Mouse (Mus musculus) forebrain, embryonic 11.5 days (tissue): ENCODE measurements around the gene Xpo5. TPM values are rescaled to one million over a fixed set of nuclear protein-coding genes. Genes with fewer than 3 reads are reported as not detected.

Source experiments
- ATAC-seq: fragments of 200-750 bp; cut with Nextera tagmentation; replicated peaks from 2 replicates; pipeline ENCODE4 v1.8.0; 2017; ENCODE audit warnings: moderate TSS enrichment; ENCODE audit not compliant: low FRiP score
- DNase-seq: peaks from one replicate; pipeline ENCODE4 v3.0.0-alpha.2; 2017; ENCODE audit warnings: low spot score
- H3K27ac ChIP-seq: fragments of 300-500 bp; sonication (generic); 2 replicates; pipeline ENCODE4 v1.5.1; 2014; ENCODE audit warnings: low read depth, low read length
- H3K27me3 ChIP-seq: fragments of 300-500 bp; sonication (generic); 2 replicates; pipeline ENCODE4 v1.6.1; 2014; ENCODE audit warnings: mild to moderate bottlenecking, low read length, mixed read lengths; ENCODE audit not compliant: control insufficient read depth, insufficient read depth
- H3K36me3 ChIP-seq: fragments of 300-500 bp; sonication (generic); 2 replicates; pipeline ENCODE4 v1.6.1; 2014; ENCODE audit warnings: mild to moderate bottlenecking, low read length, moderate library complexity, mixed read lengths; ENCODE audit not compliant: control insufficient read depth, insufficient read depth
- H3K4me1 ChIP-seq: fragments of 300-500 bp; sonication (generic); replicated peaks from 2 replicates; pipeline ENCODE4 v1.6.1; 2014; ENCODE audit warnings: low read length, mixed read lengths; ENCODE audit not compliant: control insufficient read depth, insufficient read depth
- H3K4me2 ChIP-seq: fragments of 300-500 bp; sonication (generic); 2 replicates; pipeline ENCODE4 v1.6.1; 2014; ENCODE audit warnings: low read depth, mild to moderate bottlenecking, low read length, moderate library complexity, mixed read lengths; ENCODE audit not compliant: severe bottlenecking
- H3K4me3 ChIP-seq: fragments of 300-500 bp; sonication (generic); 2 replicates; pipeline ENCODE4 v1.5.1; 2014; ENCODE audit warnings: low read depth, low read length
- H3K9ac ChIP-seq: fragments of 300-500 bp; sonication (generic); 2 replicates; pipeline ENCODE4 v1.6.1; 2014; ENCODE audit warnings: low read length
- H3K9me3 ChIP-seq: fragments of 300-500 bp; sonication (generic); 2 replicates; pipeline ENCODE4 v1.6.1; 2016; ENCODE audit warnings: low read length, mixed read lengths; ENCODE audit not compliant: control insufficient read depth
- WGBS: fragments of 180-500 bp; shearing (Covaris S2); extraction: QIAGEN DNeasy Blood & Tissue Kit; methylation state at CpG from one replicate; pipeline ENCODE4 v1.1.7; 2014; 5-methylcytosine and 5-hydroxymethylcytosine counted together
- polyA plus RNA-seq: library from polyadenylated mRNA; unstranded; fragments of >200 nt; fragmentation: Nextera tagmentation; extraction: Ambion mirVana; gene quantifications from 2 replicates; pipeline ENCODE4 v1.2.1, GENCODE M21; 2014

Gene Xpo5
- 76.7 and 79.7 TPM in 2 replicates for polyA plus RNA-seq

DNA sequence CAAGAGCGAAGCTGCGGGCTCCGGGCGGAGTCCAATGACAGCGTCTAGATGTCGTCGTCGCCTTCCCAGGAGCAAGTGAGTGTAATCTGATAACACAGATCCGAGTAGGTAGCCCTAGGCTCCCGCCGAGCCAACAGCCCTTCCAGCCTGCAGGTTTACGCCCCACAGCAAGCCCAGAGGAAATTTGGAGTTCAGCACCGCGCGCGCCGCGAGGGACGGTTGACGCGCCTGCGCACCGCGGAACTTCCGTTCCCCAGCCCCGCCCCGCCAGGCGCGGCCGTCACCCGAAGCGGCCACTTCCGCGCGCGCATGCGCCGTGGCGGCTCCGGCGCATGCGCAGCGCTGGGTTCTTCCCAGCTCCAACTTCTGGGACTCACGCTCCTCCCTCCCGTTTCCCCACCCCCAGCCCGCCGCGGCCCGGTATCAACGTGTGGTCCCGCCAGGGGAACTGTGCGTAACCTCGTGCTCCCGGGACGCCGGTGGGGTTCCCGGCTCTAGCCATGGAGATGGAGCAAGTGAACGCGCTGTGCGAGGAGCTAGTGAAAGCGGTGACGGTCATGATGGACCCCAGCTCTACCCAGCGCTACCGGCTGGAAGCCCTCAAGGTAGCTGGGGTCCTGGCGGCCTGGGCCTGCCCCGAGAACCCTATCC lies at the start of gene Xpo5, which contains the start of gene Polh:
TSS of gene Xpo5 (plus strand) at position 362 of the 651 bp plus-strand sequence.
TSS of gene Polh (minus strand) at position 225 of the 651 bp plus-strand sequence.
- no peaks in the 10 kb centered on the region for H3K9me3 ChIP-seq
- peak within 1 kb of the TSS; percentile 96 for H3K4me3 ChIP-seq
- peak within 1 kb of the TSS; percentile 79 for H3K27ac ChIP-seq
- H3K27me3 ChIP-seq, result no peaks in the 10 kb centered on the region
- DNase-seq, result peak; percentile 96
- under 1% methylated on average over 66 of the region's 66 CpGs for WGBS
- peaks cover 3% of the 10 kb centered on the region for H3K36me3 ChIP-seq
- peak within 1 kb of the TSS; percentile 94 for H3K9ac ChIP-seq
- ATAC-seq, result peak; percentile 95
- peak within 1 kb of the TSS; percentile 89 for H3K4me2 ChIP-seq
- H3K4me1 ChIP-seq, result peaks cover 4% of the 10 kb centered on the region

- H3K9ac ChIP-seq, result peak within 1 kb of the TSS; percentile 81
- WGBS, result 8% methylated on average over 33 of the region's 33 CpGs
- peak within 1 kb of the TSS; percentile 87 for H3K4me2 ChIP-seq
- ATAC-seq (peak; percentile 92), DNase-seq (peak; percentile 92)
- no peak within 1 kb of the TSS; the same call in 1 of the 2 replicates for H3K27ac ChIP-seq
- no peaks in the 10 kb centered on the region for H3K36me3 ChIP-seq
- peak within 1 kb of the TSS; percentile 60 for H3K4me3 ChIP-seq
- no peaks in the 10 kb centered on the region; the same call in 1 of the 2 replicates for H3K4me1 ChIP-seq
- no peaks in the 10 kb centered on the region for H3K9me3 ChIP-seq
- no peaks in the 10 kb centered on the region for H3K27me3 ChIP-seq
These were observed 49.5 kb upstream of the Xpo5 start, which contains the start of gene Mad2l1bp for GRCm38 (mm10) chr17:46152847-46153782. Gene Mad2l1bp, minus strand, starts transcription at chr17:46153553.

DNA sequence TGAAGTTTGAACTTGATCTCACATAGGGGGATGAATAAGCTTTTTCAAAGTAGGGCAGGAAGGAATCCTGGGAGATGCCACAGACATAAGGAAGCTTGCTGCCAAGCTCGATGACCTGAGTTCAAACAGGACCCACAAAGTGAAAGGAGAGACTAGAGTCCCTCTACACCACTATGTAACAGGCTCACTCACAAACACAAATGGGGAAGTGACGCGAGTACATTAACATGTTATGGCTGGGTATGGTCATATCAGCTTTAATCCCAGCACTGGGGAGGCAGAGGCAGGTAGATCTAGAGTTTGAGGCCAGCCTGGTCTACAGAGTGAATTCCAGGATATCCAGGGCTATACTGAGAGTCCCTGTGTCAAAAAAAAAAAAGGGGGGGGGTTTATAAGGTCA lies 48.2 kb upstream of the Xpo5 start:
- DNase-seq (no peak), ATAC-seq (no peak)
- 99% methylated on average over 3 of the region's 3 CpGs for WGBS

DNA sequence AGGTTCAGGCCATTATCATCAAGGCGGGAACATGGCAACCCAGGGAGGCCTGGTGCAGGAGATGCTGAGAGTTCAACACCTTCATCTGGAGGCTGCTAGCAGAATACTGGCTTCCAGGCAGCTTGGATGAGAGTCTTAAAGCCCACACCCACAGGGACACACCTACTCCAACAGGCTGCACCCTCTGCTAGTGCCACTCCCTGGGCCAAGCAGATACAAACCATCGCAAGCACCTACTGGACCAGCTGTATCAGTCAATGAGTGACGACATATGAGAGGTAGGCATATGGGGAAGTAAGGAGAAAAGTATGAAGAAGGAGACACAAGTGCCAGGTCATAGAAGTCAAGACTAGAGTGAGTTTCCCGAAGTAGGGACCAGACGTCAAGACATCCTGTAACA lies 45.9 kb upstream of the Xpo5 start:
- Histone ChIP-seq H3K27me3 (no peaks in the 10 kb centered on the region), H3K9me3 (no peaks in the 10 kb centered on the region), H3K4me1 (no peaks in the 10 kb centered on the region; the same call in 1 of the 2 replicates), H3K27ac (no peak overlapping the region), H3K4me3 (no peak overlapping the region), H3K9ac (no peak overlapping the region), H3K36me3 (no peaks in the 10 kb centered on the region), H3K4me2 (no peak overlapping the region)
- WGBS, result 87% methylated on average over 5 of the region's 5 CpGs
- ATAC-seq (no peak), DNase-seq (no peak)

More for the DNA sequence above, 48.2 kb upstream of the Xpo5 start:
- H3K36me3 ChIP-seq, result no peaks in the 10 kb centered on the region
- no peaks in the 10 kb centered on the region for H3K9me3 ChIP-seq
- H3K4me1 ChIP-seq, result no peaks in the 10 kb centered on the region; the same call in 1 of the 2 replicates
- H3K9ac ChIP-seq, result no peak overlapping the region
- H3K4me3 ChIP-seq, result no peak overlapping the region
- no peak overlapping the region for H3K27ac ChIP-seq
- no peak overlapping the region for H3K4me2 ChIP-seq
- H3K27me3 ChIP-seq, result no peaks in the 10 kb centered on the region

- H3K9ac ChIP-seq, result no peak overlapping the region
- no peaks in the 10 kb centered on the region for H3K27me3 ChIP-seq
- H3K4me3 ChIP-seq, result no peak overlapping the region
- H3K9me3 ChIP-seq, result no peaks in the 10 kb centered on the region
- no peaks in the 10 kb centered on the region; the same call in 1 of the 2 replicates for H3K4me1 ChIP-seq
- no peak for ATAC-seq
- WGBS, result 84% methylated on average over 8 of the region's 8 CpGs
- no peak overlapping the region for H3K4me2 ChIP-seq
- H3K36me3 ChIP-seq, result no peaks in the 10 kb centered on the region
- no peak overlapping the region for H3K27ac ChIP-seq
- DNase-seq, result no peak
These were observed 45.5 kb upstream of the Xpo5 start for GRCm38 (mm10) chr17:46157131-46157530.

DNA sequence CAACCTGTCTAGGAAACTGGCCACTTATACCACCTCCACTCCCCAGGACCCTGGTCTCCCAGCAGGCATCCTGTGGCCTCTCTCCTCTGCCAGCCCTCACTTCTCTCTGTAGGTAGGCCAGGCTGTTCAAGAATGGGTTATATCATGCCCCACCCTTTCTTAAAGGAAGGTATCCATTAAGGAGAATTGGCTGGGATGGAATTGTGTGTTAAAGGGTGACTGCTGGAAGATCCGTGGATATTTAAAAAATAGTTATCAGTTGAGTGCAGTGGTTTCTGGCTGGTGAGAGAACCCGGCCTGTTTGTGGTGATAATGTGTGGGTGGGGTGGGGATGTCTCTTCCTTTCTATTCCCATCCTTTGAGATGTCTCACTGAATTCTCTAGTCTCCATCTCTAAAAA lies 43.3 kb upstream of the Xpo5 start:
- Histone ChIP-seq H3K9ac (no peak overlapping the region), H3K4me3 (no peak overlapping the region), H3K9me3 (no peaks in the 10 kb centered on the region), H3K27me3 (no peaks in the 10 kb centered on the region), H3K4me1 (no peaks in the 10 kb centered on the region), H3K36me3 (no peaks in the 10 kb centered on the region), H3K27ac (no peak overlapping the region), H3K4me2 (no peak overlapping the region)
- ATAC-seq (no peak), DNase-seq (no peak)
- 65% methylated on average over 2 of the region's 2 CpGs for WGBS

DNA sequence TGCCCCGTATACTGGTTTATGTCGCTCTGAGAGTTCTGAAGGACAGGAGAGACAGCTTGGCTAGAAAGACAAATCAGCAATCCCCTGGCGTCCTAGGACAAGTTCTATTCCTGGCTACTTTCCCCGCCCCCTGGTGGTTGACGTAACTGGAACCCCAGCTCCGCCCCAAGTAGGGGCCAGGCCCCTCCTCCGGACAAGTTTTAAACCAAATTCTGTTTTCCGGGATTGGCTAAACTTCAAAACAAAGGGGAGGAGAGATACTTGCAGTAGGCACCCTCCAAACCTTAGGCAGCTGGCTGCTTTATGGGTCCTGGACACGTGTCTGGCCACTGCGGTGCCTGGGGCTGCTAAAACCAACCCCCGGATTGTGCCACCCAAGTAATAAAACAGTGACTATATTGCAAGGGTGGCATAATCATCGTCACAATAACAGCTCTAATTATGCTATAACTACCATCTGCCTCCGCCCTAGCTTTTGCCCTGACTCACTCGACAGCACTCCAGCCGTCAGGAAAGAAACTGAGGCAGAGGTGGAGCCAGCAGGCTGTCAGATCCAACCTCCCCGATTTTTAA lies 42.4 kb upstream of the Xpo5 start:
- Histone ChIP-seq H3K9ac (peak overlapping the region; percentile 59), H3K4me2 (peak overlapping the region; percentile 80), H3K4me1 (no peaks in the 10 kb centered on the region), H3K27me3 (no peaks in the 10 kb centered on the region), H3K4me3 (peak overlapping the region; percentile 54), H3K27ac (peak overlapping the region; percentile 76), H3K9me3 (no peaks in the 10 kb centered on the region), H3K36me3 (no peaks in the 10 kb centered on the region)
- under 1% methylated on average over 16 of the region's 16 CpGs for WGBS
- peak; percentile 77 for ATAC-seq
- DNase-seq, result peak; percentile 91

DNA sequence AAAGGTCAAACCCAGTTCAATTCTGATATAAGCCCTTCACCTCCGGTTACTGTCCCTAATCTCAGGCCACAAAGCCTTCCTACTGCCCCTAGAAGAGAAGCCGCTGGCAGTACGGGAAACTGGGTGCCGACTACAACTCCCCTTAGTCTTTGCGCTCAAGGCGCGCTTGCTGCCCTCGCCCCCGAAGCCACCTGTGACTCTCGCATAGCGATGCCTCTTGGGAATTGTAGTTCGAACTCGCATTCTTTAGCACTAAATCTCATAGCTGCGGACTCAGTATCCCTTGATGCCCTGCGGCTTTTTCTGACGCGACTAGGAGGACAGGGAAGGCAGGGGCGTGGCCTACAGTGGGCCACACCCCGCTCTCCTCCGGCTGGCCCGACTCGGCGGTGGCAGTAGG lies 41.9 kb upstream of the Xpo5 start, which contains the start of gene Gtpbp2:
TSS of gene Gtpbp2 (plus strand) at position 347 of the 400 bp plus-strand sequence.
- no peaks in the 10 kb centered on the region for H3K9me3 ChIP-seq
- H3K27ac ChIP-seq, result peak within 1 kb of the TSS; percentile 76
- peak within 1 kb of the TSS; percentile 54 for H3K4me3 ChIP-seq
- H3K4me2 ChIP-seq, result peak within 1 kb of the TSS; percentile 80
- under 1% methylated on average over 23 of the region's 23 CpGs for WGBS
- H3K4me1 ChIP-seq, result no peaks in the 10 kb centered on the region
- no peaks in the 10 kb centered on the region for H3K27me3 ChIP-seq
- peak; percentile 97 for DNase-seq
- no peaks in the 10 kb centered on the region; the same call in 1 of the 2 replicates for H3K36me3 ChIP-seq
- H3K9ac ChIP-seq, result peak within 1 kb of the TSS; percentile 69
- ATAC-seq, result peak; percentile 95
